Mouse (Mus musculus) kidney, embryonic 14.5 days (tissue): ENCODE data around the gene Plxdc2. TPM values are rescaled to one million over a fixed set of nuclear protein-coding genes. Genes with fewer than 3 reads are reported as not detected.

ENCODE experiments used
- ATAC-seq: fragments of 200-750 bp; cut with Nextera tagmentation; 2 replicates; pipeline ENCODE4 v1.8.0; 2017; ENCODE audit warnings: moderate number of reproducible peaks, mild to moderate bottlenecking, moderate TSS enrichment, moderate library complexity; ENCODE audit not compliant: low FRiP score, low TSS enrichment
- H3K27ac ChIP-seq: fragments of 300-500 bp; sonication (generic); 2 replicates; pipeline ENCODE4 v1.5.1; 2014; ENCODE audit warnings: low read depth, mild to moderate bottlenecking, low read length, moderate library complexity, mixed read lengths
- H3K27me3 ChIP-seq: fragments of 300-500 bp; sonication (generic); 2 replicates; pipeline ENCODE4 v1.6.1; 2014; ENCODE audit warnings: mild to moderate bottlenecking, low read length; ENCODE audit not compliant: control insufficient read depth, insufficient read depth
- H3K36me3 ChIP-seq: fragments of 300-500 bp; sonication (generic); 2 replicates; pipeline ENCODE4 v1.6.1; 2014; ENCODE audit warnings: low read length, mixed read lengths; ENCODE audit not compliant: control insufficient read depth, insufficient read depth
- H3K4me1 ChIP-seq: fragments of 300-500 bp; sonication (generic); 2 replicates; pipeline ENCODE4 v1.6.1; 2014; ENCODE audit warnings: low read length, mixed read lengths; ENCODE audit not compliant: control insufficient read depth, insufficient read depth
- H3K4me2 ChIP-seq: fragments of 300-500 bp; sonication (generic); replicated peaks from 2 replicates; pipeline ENCODE4 v1.6.1; 2014; ENCODE audit warnings: low read depth, mild to moderate bottlenecking, low read length
- H3K4me3 ChIP-seq: fragments of 300-500 bp; sonication (generic); 2 replicates; pipeline ENCODE4 v1.5.1; 2014; ENCODE audit warnings: mild to moderate bottlenecking, low read length
- H3K9ac ChIP-seq: fragments of 300-500 bp; sonication (generic); 2 replicates; pipeline ENCODE4 v1.6.1; 2014; ENCODE audit warnings: low read depth, mild to moderate bottlenecking, low read length, moderate library complexity
- H3K9me3 ChIP-seq: fragments of 300-500 bp; sonication (generic); 2 replicates; pipeline ENCODE4 v1.6.1; 2016; ENCODE audit warnings: low read length; ENCODE audit not compliant: control insufficient read depth
- WGBS: fragments of 180-500 bp; shearing (Covaris S2); extraction: QIAGEN DNeasy Blood & Tissue Kit; methylation state at CpG from one replicate; pipeline ENCODE4 v1.1.7; 2014; 5-methylcytosine and 5-hydroxymethylcytosine counted together
- polyA plus RNA-seq: library from polyadenylated mRNA; unstranded; fragments of >200 nt; fragmentation: Nextera tagmentation; extraction: Ambion mirVana; gene quantifications from 2 replicates; pipeline ENCODE4 v1.2.1, GENCODE M21; 2014

Plxdc2 gene
- 26.0 and 40.6 TPM in 2 replicates for polyA plus RNA-seq

DNA sequence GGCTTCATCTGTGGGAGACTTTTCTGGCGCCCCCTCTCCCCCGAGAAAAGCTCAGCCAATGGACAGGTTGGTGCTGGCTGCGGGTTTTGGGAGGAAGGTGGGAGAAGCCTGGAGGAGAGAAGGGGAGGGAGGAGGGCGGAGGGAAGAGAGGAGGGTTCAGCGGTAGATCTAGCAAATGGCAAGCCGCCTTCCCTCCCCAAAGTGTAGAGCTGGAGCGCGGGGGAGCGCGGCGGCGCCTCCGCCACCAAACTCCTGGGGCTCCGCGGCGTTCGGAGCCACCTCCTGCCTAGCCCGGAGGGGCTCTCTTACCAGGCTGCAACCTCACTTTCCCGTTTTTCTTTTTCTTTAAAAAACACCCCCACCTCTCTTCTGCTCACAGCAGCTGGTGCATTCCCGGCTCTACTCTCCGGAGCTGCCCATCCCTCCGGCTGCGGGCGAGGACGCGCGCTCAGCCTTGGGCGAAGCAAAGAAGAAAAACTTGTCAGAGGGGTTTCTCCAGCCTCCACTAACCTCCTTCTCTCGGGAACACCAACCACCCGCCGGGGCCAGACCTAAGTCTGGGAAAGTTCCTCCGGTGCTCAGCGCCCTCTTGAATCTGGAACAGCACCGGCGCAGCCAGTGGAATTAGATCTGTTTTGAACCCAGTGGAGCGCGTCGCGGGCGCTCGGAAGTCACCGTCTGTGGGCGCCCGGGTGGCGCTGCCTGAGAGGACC lies at the start of gene Plxdc2:
Gene Plxdc2, plus strand, starts transcription at position 199 of the 713 bp plus-strand sequence.
- Histone ChIP-seq H3K9me3 (no peaks in the 10 kb centered on the region), H3K4me3 (peak within 1 kb of the TSS; percentile 70), H3K4me1 (0 out of 2 replicates have a peak, but pooled peaks cover 3% of the 10 kb centered on the region), H3K36me3 (no peaks in the 10 kb centered on the region), H3K27ac (peak within 1 kb of the TSS; percentile 94), H3K27me3 (no peaks in the 10 kb centered on the region), H3K4me2 (peak within 1 kb of the TSS; percentile 68), H3K9ac (peak within 1 kb of the TSS; percentile 68)
- 0% methylated on average over 38 of the region's 45 CpGs for WGBS
- peak; percentile 91 for ATAC-seq

DNA sequence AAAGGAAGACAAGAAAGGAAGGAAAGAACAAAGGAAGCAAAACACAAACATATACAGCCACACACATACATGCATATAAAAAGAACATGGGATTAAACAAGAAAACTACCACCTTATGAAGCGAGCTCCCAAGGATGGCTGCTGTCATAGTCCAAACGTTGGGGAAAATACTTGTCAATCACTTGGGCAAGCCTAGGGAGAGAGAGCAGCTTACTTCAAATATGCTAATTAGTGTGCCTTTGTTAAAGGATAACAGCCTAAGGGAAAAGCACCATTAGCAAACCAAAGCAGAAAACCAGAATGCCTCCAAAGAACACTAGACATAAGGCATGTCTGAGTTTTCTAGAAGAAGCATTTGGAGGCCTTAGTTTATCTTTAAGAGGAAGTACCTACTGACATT lies 45.7 kb upstream of the Plxdc2 start:
- ATAC-seq: no peak

DNA sequence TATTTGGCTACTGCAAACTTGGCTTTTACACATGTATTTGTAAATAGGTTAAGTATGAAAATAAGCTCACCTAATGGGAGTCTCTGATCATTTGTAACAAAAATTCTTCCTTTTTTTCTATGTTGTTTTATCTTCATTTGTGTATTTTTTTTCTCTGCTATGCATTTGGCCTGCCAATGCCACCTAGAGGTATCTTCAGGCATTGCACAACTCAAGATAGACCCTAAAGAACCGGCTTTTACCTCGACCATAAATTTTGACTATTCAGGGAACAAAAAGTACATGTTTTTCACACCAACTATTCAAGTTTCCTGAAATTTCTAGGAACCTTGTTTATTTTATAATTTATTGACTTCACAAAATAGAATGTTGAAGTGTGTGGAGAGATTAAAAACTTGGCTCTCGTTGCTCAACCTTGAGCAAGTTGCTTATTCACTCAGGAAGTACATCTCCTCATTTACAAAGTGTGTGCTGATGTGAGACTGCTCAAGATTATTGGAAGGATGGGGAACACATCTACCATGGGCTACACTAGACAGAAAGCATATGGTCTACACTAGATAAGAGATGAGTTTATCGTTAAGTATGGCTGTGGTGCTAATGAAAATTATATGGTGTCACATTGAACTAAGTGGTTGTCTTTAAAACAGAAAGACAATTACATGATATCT lies 43.6 kb upstream of the Plxdc2 start:
- H3K9me3 ChIP-seq: no peaks in the 10 kb centered on the region
- no peaks in the 10 kb centered on the region for H3K36me3 ChIP-seq
- H3K27me3 ChIP-seq: no peaks in the 10 kb centered on the region
- no peak overlapping the region for H3K4me2 ChIP-seq
- no peak overlapping the region for H3K27ac ChIP-seq
- ATAC-seq: no peak
- no peak overlapping the region for H3K9ac ChIP-seq
- no peak overlapping the region for H3K4me3 ChIP-seq
- no peaks in the 10 kb centered on the region for H3K4me1 ChIP-seq
- WGBS: 62% methylated on average over 4 of the region's 4 CpGs

More for the DNA sequence above, 45.7 kb upstream of the Plxdc2 start:
- H3K4me3 ChIP-seq: no peak overlapping the region
- H3K27me3 ChIP-seq: no peaks in the 10 kb centered on the region
- H3K27ac ChIP-seq: no peak overlapping the region
- 66% methylated on average over 2 of the region's 2 CpGs for WGBS
- no peaks in the 10 kb centered on the region for H3K4me1 ChIP-seq
- H3K36me3 ChIP-seq: no peaks in the 10 kb centered on the region
- no peaks in the 10 kb centered on the region for H3K9me3 ChIP-seq
- H3K9ac ChIP-seq: no peak overlapping the region
- no peak overlapping the region for H3K4me2 ChIP-seq

GRCm38 (mm10) chr2:16335194-16335781 lies 20.8 kb upstream of the Plxdc2 start:
- Histone ChIP-seq H3K27me3 (no peaks in the 10 kb centered on the region), H3K9me3 (no peaks in the 10 kb centered on the region), H3K4me2 (no peak overlapping the region), H3K9ac (no peak overlapping the region), H3K36me3 (no peaks in the 10 kb centered on the region), H3K4me1 (no peaks in the 10 kb centered on the region), H3K27ac (no peak overlapping the region), H3K4me3 (no peak overlapping the region)
- no peak for ATAC-seq
- 23% methylated on average over 4 of the region's 4 CpGs for WGBS

DNA sequence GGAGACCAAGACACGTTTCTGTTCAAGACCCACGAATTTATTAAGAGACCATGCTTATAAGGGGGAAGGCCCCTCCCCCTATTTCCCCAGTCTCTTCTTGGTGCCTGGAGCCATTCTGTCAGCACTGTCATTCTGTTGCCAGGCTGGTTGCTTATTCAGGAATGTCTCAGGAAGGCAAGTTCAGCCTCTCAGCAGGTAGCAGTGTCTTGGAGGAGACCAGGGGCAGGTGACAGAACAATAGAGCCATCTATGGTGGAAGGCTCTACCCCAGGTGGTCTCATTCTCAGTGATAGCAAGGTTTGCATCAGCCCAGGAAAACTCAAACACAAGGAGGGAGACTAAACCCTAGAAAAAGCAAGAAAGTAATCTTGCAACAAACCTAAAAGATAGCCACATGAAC lies 11.5 kb upstream of the Plxdc2 start:
- Histone ChIP-seq H3K4me3 (no peak overlapping the region), H3K9me3 (no peaks in the 10 kb centered on the region), H3K27ac (no peak overlapping the region), H3K4me2 (no peak overlapping the region), H3K27me3 (no peaks in the 10 kb centered on the region), H3K36me3 (no peaks in the 10 kb centered on the region), H3K4me1 (no peaks in the 10 kb centered on the region), H3K9ac (no peak overlapping the region)
- no peak for ATAC-seq
- 74% methylated on average over 2 of the region's 2 CpGs for WGBS

DNA sequence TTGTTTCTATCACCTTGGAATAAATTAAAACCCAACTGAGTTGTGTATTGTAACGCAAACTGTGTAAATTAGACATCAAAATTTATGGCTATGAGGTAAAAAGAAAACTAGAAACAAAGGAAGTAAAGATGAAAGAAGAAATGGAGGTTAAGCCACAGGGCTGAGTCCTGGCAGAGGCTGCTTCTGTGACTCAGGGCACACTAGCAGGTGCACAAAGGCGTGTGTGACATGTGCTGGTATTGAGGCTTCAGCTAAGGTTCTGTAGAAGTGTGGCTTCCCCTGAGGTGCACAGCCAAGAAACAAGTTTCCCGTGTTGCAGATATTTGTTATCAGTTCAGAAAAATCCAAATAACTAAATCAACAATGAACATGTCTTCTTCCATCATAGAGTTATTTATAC lies 5.0 kb upstream of the Plxdc2 start:
- H3K27me3 ChIP-seq: no peaks in the 10 kb centered on the region
- WGBS: 56% methylated on average over 3 of the region's 3 CpGs
- H3K9ac ChIP-seq: no peak overlapping the region
- H3K36me3 ChIP-seq: no peaks in the 10 kb centered on the region
- H3K9me3 ChIP-seq: no peaks in the 10 kb centered on the region
- H3K4me3 ChIP-seq: no peak overlapping the region
- H3K4me1 ChIP-seq: no peaks in the 10 kb centered on the region
- H3K4me2 ChIP-seq: no peak overlapping the region
- no peak overlapping the region for H3K27ac ChIP-seq
- no peak for ATAC-seq

GRCm38 (mm10) chr2:16355611-16356105 lies 446 bp upstream of the Plxdc2 start:
- ATAC-seq: peak; percentile 94
- H3K9ac ChIP-seq: peak overlapping the region; percentile 68
- H3K4me1 ChIP-seq: 0 out of 2 replicates have a peak, but pooled peaks cover 3% of the 10 kb centered on the region
- WGBS: 1% methylated on average over 22 of the region's 22 CpGs
- peak overlapping the region; percentile 70 for H3K4me3 ChIP-seq
- no peaks in the 10 kb centered on the region for H3K27me3 ChIP-seq
- H3K9me3 ChIP-seq: no peaks in the 10 kb centered on the region
- H3K36me3 ChIP-seq: no peaks in the 10 kb centered on the region
- H3K4me2 ChIP-seq: peak overlapping the region; percentile 68
- H3K27ac ChIP-seq: peak overlapping the region; percentile 94

GRCm38 (mm10) chr2:16356921-16357837 lies 1.1 kb downstream of the Plxdc2 start:
- H3K27me3 ChIP-seq: no peaks in the 10 kb centered on the region
- H3K9me3 ChIP-seq: no peaks in the 10 kb centered on the region
- 0 out of 2 replicates have a peak, but pooled peaks cover 6% of the 10 kb centered on the region for H3K4me1 ChIP-seq
- no peaks in the 10 kb centered on the region for H3K36me3 ChIP-seq
- ATAC-seq: no peak
- peak overlapping the region; percentile 68 for H3K9ac ChIP-seq
- WGBS: 2% methylated on average over 33 of the region's 33 CpGs
- H3K27ac ChIP-seq: peak overlapping the region; percentile 94
- H3K4me3 ChIP-seq: peak overlapping the region; percentile 70
- H3K4me2 ChIP-seq: peak overlapping the region; percentile 68
